Mouse (Mus musculus) lung, adult 2 months (tissue): Measurements from ENCODE around the gene Rbms3. TPM values are rescaled to one million over a fixed set of nuclear protein-coding genes. Genes with fewer than 3 reads are reported as not detected.

Experiments
- DNase-seq: peaks from one replicate; pipeline ENCODE4 v3.0.0; 2022
- H3K4me1 ChIP-seq: fragments of 200-500 bp; 2 replicates; pipeline ENCODE4 v1.6.1; 2011; ENCODE audit warnings: low read length; ENCODE audit not compliant: control insufficient read depth, insufficient read depth
- H3K4me3 ChIP-seq: fragments of 200-500 bp; replicated peaks from 2 replicates; pipeline ENCODE3; 2011; ENCODE audit warnings: low read depth, mild to moderate bottlenecking, control low read depth, low read length; ENCODE audit errors: extremely low read depth
- CTCF ChIP-seq: fragments of 200-500 bp; IDR thresholded peaks from 2 replicates; pipeline ENCODE4 v1.5.1; 2011; ENCODE audit warnings: mild to moderate bottlenecking, low read length, control low read depth; ENCODE audit not compliant: insufficient read depth
- POLR2A ChIP-seq: fragments of 200-500 bp; IDR thresholded peaks from 2 replicates; pipeline ENCODE4 v1.6.1; 2011; ENCODE audit warnings: low read depth, mild to moderate bottlenecking, control low read depth, low read length, borderline replicate concordance; ENCODE audit errors: extremely low read depth
- WGBS: fragments of 180-500 bp; shearing (Covaris S2); methylation state at CpG from one replicate; pipeline ENCODE4 v1.1.7; 2018; 5-methylcytosine and 5-hydroxymethylcytosine counted together
- polyA plus RNA-seq: library from polyadenylated mRNA; depleted of rRNA; stranded (reverse); fragments of >200 nt; gene quantifications from 2 replicates; pipeline ENCODE4 v1.2.3, GENCODE M21; 2012

Gene Rbms3
- polyA plus RNA-seq, 1 experiment = 35.8 TPM

DNA sequence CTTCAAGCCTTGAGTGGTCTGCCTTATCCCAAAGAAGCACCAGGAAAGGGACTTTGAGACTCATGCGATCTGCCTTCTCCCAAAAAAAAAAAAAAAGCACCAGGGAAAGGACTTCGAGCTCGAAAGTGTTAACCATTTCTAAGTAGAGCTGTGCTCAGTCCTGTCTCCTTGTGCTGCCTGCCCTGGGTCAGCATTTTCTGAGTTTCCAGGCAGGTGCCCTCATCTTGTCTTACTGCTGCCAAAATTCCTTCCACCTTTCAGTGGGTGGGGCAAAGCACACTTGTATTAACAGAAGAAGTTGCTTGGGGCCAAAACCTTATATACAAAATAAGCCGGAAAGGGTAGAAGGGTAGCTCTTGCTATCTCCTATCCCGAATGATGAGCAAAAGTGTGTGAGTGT lies 248.8 kb downstream of the Rbms3 start:
- DNase-seq = no peak
- TF ChIP-seq CTCF = no peak
- no peak for TF ChIP-seq POLR2A
- no peak overlapping the region for H3K4me3 ChIP-seq
- no peaks in the 10 kb centered on the region for H3K4me1 ChIP-seq
- 56% methylated on average over 5 of the region's 5 CpGs for WGBS

DNA sequence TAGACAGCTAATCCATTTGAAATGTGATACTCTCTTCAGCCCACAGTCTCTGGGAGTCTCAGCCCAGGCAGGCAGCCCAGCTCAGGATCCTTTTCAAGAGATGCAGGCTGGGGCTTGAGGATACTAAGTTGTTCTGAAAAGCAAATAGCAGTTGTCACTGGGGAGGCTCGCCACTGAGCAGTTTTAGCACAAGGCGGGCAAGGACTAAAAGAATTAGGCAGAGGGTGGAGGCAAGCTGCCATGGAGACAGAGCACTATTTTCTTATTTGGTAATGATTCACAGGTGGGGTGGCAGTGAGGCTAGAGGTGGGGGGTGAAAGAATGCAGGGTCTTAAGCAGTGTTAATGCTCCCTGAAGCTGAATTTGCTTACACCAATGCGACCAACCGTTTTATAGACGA lies 249.6 kb downstream of the Rbms3 start:
- Histone ChIP-seq H3K4me3 (no peak overlapping the region), H3K4me1 (no peaks in the 10 kb centered on the region)
- 64% methylated on average over 5 of the region's 5 CpGs for WGBS
- no peak for TF ChIP-seq POLR2A
- no peak for TF ChIP-seq CTCF
- no peak for DNase-seq

DNA sequence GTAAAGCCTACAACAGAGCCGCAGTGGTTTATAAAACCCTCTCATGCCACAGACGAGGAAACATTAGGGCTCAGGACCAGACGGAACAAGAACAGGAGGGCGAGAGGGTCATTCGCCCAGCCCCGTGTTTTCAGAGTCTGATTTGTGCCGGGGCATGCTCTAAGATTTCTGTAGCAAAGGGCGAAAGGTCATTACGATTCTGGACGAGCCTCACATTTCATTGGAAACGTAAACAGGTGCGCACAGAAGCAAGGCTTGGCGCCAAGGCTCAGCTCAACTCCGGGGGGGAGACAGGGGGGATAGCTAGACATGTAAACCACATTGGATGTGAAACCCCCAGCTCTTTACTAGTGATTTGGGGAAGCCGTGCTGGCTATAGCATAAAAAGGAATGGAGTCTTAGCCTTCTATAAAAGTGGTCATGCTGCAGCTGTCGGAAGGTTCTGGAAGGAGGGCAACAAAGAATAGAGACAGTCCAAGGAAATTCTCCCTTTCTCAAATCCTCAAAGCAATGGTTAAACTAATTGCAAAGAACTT lies 250.2 kb downstream of the Rbms3 start:
- WGBS = 72% methylated on average over 16 of the region's 16 CpGs
- Histone ChIP-seq H3K4me1 (no peaks in the 10 kb centered on the region), H3K4me3 (no peak overlapping the region)
- DNase-seq = no peak
- TF ChIP-seq CTCF = no peak
- TF ChIP-seq POLR2A = no peak

DNA sequence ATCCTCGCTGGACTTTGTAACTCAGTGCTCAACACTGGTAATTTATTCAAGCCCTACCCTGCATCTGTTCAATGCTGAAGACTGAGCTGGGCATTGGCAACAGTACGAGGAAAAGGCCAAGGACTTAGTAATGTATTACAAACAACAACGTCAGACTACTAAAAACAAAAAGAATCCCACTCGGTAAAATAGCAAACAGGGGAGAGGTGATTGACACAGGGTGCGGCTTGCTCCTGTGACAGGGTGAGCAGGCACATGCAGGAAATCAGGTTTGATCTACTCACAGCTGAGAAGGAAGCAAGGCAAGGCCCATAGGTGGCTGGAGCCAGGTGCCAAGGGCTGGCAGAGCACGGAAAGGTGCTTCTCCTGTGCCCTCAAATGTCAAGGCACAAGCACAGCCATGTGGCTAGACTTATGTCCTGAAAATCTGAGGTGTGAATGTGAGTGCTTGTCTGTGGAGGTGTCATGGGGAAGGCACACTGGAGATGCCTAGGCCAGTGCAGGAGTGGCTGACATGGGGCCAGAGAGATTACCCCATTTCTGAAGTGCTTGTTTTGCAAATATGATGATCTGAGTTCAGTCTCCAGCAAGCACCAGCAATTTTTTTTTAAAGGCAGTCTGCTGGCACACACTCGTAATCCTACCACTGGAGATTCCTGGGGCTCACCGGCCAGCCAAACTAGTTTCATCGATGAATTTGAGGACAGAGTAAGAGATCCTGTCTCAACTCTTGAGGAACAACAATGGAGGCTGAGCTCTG lies 251.4 kb downstream of the Rbms3 start:
- Histone ChIP-seq H3K4me3 (no peak overlapping the region), H3K4me1 (no peaks in the 10 kb centered on the region)
- no peak for DNase-seq
- WGBS = 55% methylated on average over 9 of the region's 9 CpGs
- TF ChIP-seq CTCF (no peak), POLR2A (no peak)

DNA sequence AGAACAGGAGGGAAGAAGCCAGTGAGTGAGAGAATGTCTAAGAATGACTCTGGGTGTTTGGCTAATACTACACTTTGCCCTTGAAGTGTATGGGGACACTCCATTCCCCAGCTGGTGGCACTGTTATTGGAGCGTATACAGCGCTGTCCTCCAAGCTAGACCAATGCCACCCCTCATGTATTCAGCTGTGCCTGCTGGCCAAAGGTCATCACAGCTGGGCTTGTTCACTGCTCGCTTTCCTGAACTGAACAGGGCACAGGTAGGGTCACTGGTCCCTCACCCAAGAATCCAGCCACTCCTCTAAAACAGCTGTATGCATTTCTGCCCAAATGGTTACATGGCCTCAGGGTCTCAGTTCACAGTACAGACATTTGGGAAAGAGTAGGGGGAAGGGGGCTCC lies 253.9 kb downstream of the Rbms3 start:
- Histone ChIP-seq H3K4me1 (no peaks in the 10 kb centered on the region), H3K4me3 (no peak overlapping the region)
- WGBS = 96% methylated on average over 3 of the region's 3 CpGs
- no peak for DNase-seq
- no peak for TF ChIP-seq POLR2A
- TF ChIP-seq CTCF = no peak

DNA sequence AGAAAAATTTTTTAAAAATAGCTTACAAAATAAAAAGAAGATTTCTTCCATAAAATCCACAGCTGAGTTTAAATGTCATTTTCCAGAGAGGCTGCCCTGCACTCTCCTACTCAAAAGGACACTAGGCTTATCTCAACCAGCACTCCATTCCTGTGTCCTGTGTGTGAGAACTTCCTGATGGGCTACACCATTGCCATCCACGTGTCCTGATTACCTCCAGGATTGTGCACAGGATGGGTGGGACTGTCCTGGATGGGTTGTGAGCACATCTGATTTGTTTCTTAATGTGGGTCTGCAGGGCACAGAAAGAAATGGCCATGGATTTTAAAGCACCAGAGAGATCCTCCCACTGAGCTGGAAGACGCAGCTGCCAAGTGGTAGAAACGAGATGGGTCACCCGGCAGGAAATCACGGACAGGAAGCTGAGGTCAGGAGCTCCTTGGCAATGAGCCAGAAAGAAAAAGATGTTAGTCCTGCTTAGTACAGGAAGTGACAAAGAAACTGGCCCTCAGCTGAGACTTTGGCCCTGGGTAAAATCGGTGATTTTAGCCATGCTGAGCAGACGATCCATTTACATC lies 256.5 kb downstream of the Rbms3 start:
- DNase-seq = peak; percentile 8
- no peak for TF ChIP-seq CTCF
- no peak for TF ChIP-seq POLR2A
- H3K4me1 ChIP-seq = no peaks in the 10 kb centered on the region
- WGBS = 13% methylated on average over 7 of the region's 7 CpGs
- H3K4me3 ChIP-seq = no peak overlapping the region

DNA sequence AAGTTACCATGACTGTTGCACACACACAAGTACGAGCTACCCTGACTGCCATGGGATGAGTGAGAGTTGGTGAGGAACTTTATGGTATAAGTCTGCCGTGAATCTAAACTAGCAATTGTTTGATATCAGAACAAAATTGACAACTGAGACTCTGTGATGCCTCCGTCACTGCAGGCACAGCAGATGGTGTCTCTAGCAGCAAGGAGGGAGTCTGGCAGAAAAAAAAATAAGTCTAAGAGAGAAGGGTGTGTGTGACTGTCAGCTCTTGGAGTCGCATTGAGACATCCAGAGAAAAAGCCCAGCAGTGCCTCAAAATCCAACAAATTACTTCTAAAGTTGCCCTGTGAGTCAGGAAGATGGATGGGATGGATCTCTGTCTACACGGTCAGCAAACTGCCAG lies 257.7 kb downstream of the Rbms3 start:
- H3K4me3 ChIP-seq = no peak overlapping the region
- TF ChIP-seq POLR2A (no peak), CTCF (no peak)
- 84% methylated on average over 5 of the region's 5 CpGs for WGBS

DNA sequence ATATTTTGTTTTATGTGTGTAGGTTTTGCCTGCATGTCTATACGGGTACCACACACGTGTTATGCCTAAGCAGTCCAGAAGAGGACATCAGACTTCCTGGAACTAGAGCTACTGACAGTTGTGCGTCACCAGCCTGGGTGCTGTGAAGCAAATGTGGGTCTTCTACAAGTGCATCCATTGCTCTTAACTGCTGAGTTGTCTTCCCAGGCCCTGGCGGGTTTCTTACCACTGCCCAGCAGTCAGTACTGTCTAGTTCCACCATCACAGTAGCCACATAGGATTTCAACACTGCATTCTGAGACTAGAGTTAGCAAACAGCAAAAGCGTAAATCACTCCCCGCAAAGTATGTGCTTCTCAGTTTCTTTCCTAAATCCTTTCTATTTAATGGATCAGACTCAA lies 259.6 kb downstream of the Rbms3 start:
- Histone ChIP-seq H3K4me1 (no peaks in the 10 kb centered on the region), H3K4me3 (no peak overlapping the region)
- no peak for DNase-seq
- 97% methylated on average over 6 of the region's 6 CpGs for WGBS
- TF ChIP-seq POLR2A = no peak
- no peak for TF ChIP-seq CTCF

More for the DNA sequence above, 257.7 kb downstream of the Rbms3 start:
- DNase-seq = no peak
- no peaks in the 10 kb centered on the region for H3K4me1 ChIP-seq

DNA sequence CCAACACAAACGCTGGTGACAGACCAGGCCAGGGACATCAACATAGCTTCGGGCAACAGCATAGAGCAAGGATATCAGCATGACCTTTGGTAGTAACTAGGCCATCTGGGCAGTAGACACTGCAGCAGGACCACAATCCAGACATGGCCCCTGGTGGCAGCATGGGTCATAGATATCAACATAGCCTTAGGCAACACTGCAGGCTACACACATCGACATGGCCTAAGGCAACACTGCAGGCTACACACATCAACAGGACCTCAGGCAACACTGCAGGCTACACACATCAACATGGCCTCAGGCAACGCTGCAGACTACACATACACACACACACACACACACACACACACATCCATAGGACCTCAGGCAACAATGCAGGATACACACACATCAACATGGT lies 261.7 kb downstream of the Rbms3 start:
- TF ChIP-seq POLR2A = no peak
- no peak for TF ChIP-seq CTCF

DNA sequence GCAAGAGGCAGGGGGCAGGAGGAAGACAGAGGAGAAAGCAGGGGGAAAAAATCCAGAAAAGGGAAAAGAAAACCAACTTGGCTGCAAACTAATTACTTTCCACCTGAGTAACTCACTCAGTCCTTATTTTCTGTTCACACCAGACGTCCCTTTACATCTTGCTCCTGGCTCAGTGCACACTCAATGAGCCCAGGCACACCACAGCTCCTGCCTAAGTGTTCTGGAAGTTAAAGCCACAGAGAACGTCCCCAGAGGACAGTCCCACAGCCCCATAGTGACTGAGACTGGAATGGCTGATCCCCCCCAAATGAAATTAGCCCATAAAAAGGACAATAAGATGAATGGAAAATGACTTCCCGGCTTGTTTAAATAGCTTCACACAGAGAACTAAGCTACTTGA lies 265.1 kb downstream of the Rbms3 start:
- no peak for TF ChIP-seq CTCF
- TF ChIP-seq POLR2A = no peak
- Histone ChIP-seq H3K4me1 (no peaks in the 10 kb centered on the region), H3K4me3 (no peak overlapping the region)
- DNase-seq = no peak
- 67% methylated on average over 3 of the region's 3 CpGs for WGBS

More for the DNA sequence above, 261.7 kb downstream of the Rbms3 start:
- Histone ChIP-seq H3K4me1 (no peaks in the 10 kb centered on the region), H3K4me3 (no peak overlapping the region)
- no peak for DNase-seq
- WGBS = 95% methylated on average over 4 of the region's 4 CpGs

DNA sequence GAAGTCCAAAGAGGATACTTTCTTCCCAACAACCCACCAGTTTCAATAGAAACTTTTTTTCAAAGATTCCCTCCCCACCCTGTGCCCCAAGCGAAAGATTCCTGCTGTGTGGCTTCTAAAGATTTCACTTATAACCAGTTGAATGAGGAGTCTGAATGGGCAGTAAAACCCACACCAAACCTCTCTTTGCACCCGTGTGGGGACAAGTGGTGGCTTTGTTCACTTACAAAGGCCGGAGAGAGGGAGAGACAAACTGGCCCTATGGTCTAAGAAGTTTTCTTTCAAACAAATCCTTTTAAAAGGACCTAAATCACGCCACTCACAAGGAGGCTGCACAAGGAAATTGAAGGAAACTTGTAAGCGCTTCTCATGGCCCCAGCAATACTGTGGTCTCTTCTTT lies 268.3 kb downstream of the Rbms3 start:
- no peak for DNase-seq
- no peak for TF ChIP-seq CTCF
- TF ChIP-seq POLR2A = no peak
- Histone ChIP-seq H3K4me1 (no peaks in the 10 kb centered on the region), H3K4me3 (no peak overlapping the region)
- 79% methylated on average over 5 of the region's 5 CpGs for WGBS
